Mouse (Mus musculus) thymus, postnatal 0 days (tissue): ENCODE results near the gene Zfp110. TPM values are rescaled to one million over a fixed set of nuclear protein-coding genes. Genes with fewer than 3 reads are reported as not detected.
A peak's percentile ranks its signal among the peaks of the same experiment; 100 is the strongest.
"Not testable (repeated sequence)": the region's sequence is repeated elsewhere in the genome, so short reads cannot be mapped to it uniquely, and the experiment has no call there.

Experiments
- DNase-seq: peaks from one replicate; pipeline ENCODE4 v3.0.0-alpha.2; 2015; ENCODE audit warnings: low spot score
- polyA plus RNA-seq: library from polyadenylated mRNA; unstranded; fragments of >200 nt; fragmentation: Nextera tagmentation; extraction: Ambion mirVana; gene quantifications from 2 replicates; pipeline ENCODE4 v1.2.1, GENCODE M21; 2015

The Zfp110 gene
- 34.5 and 36.7 TPM in 2 replicates for polyA plus RNA-seq

GRCm38 (mm10) chr7:12834162-12835120 lies at the start of gene Zfp110:
Zfp110 (plus strand) TSS chr7:12834761.
- DNase-seq: peak; percentile 93

- no peak for DNase-seq
Measured at GRCm38 (mm10) chr7:12787333-12787732, 47.2 kb upstream of the Zfp110 start.

GRCm38 (mm10) chr7:12788025-12788424 lies 46.5 kb upstream of the Zfp110 start:
- DNase-seq: no peak

- DNase-seq: not testable (repeated sequence)
Measured at GRCm38 (mm10) chr7:12792624-12793023, 41.9 kb upstream of the Zfp110 start.

GRCm38 (mm10) chr7:12797971-12798370 lies 36.6 kb upstream of the Zfp110 start:
- DNase-seq: no peak

- no peak for DNase-seq
Measured at GRCm38 (mm10) chr7:12799554-12799953, 35.0 kb upstream of the Zfp110 start.

GRCm38 (mm10) chr7:12802866-12803726 lies 31.5 kb upstream of the Zfp110 start, which contains the start of gene Zscan18:
Zscan18 (minus strand) TSS chr7:12803635.
- peak; percentile 59 for DNase-seq

GRCm38 (mm10) chr7:12803727-12804071 lies 30.9 kb upstream of the Zfp110 start:
- no peak for DNase-seq

GRCm38 (mm10) chr7:12815566-12815965 lies 19.0 kb upstream of the Zfp110 start:
- DNase-seq: no peak

GRCm38 (mm10) chr7:12818521-12819295 lies 15.9 kb upstream of the Zfp110 start, which contains the start of gene Zfp329:
Zfp329 (minus strand) TSS chr7:12818858.
- peak; percentile 97 for DNase-seq

- no peak for DNase-seq
Measured at GRCm38 (mm10) chr7:12835193-12835671, 671 bp downstream of the Zfp110 start.

- DNase-seq: no peak
Measured at GRCm38 (mm10) chr7:12835779-12836178, 1.2 kb downstream of the Zfp110 start.

GRCm38 (mm10) chr7:12874301-12874700 lies 39.7 kb downstream of the Zfp110 start:
- peak; percentile 51 for DNase-seq

GRCm38 (mm10) chr7:12880036-12880435 lies 45.5 kb downstream of the Zfp110 start:
- no peak for DNase-seq

- DNase-seq: not testable (repeated sequence)
Measured at GRCm38 (mm10) chr7:12880497-12880896, 45.9 kb downstream of the Zfp110 start.

- peak; percentile 92 for DNase-seq
Measured at GRCm38 (mm10) chr7:12880911-12881660, 46.5 kb downstream of the Zfp110 start, which contains the start of gene Zfp128. Zfp128 (plus strand) TSS chr7:12881177.

- DNase-seq: no peak
Measured at GRCm38 (mm10) chr7:12886563-12887266, 52.2 kb downstream of the Zfp110 start.

- DNase-seq: no peak
Measured at GRCm38 (mm10) chr7:12887585-12887984, 53.0 kb downstream of the Zfp110 start.

- DNase-seq: no peak
Measured at GRCm38 (mm10) chr7:12890928-12891327, 56.4 kb downstream of the Zfp110 start.
